Mouse (Mus musculus) spleen, adult 2 months (tissue): ENCODE measurements around the gene Golga2. TPM values are rescaled to one million over a fixed set of nuclear protein-coding genes. Genes with fewer than 3 reads are reported as not detected.

Experiments used
- DNase-seq, 2 experiments: peaks; one replicate each; pipeline versions ENCODE4 v3.0.0 to v3.0.0-alpha.2; 2012 to 2021; ENCODE audit warnings: low spot score in 2 of 2, low read depth in 1 of 2
- H3K27ac ChIP-seq: fragments of 200-500 bp; 2 replicates; pipeline ENCODE4 v1.5.1; 2012; ENCODE audit warnings: low read length, inconsistent platforms; ENCODE audit not compliant: insufficient read depth
- H3K27me3 ChIP-seq: fragments of 200-500 bp; 2 replicates; pipeline ENCODE4 v1.6.1; 2012; ENCODE audit warnings: mild to moderate bottlenecking, moderate library complexity, low read length, inconsistent platforms; ENCODE audit not compliant: control insufficient read depth, insufficient read depth
- H3K36me3 ChIP-seq: fragments of 200-500 bp; 2 replicates; pipeline ENCODE4 v1.6.1; 2012; ENCODE audit warnings: mild to moderate bottlenecking, low read length, inconsistent platforms; ENCODE audit not compliant: control insufficient read depth, insufficient read depth
- H3K4me1 ChIP-seq: fragments of 200-500 bp; 2 replicates; pipeline ENCODE4 v1.6.1; 2011; ENCODE audit warnings: inconsistent platforms; ENCODE audit not compliant: control insufficient read depth, insufficient read depth, insufficient read length
- H3K4me3 ChIP-seq: fragments of 200-500 bp; 2 replicates; pipeline ENCODE4 v1.5.1; 2011; ENCODE audit warnings: mild to moderate bottlenecking, inconsistent platforms; ENCODE audit not compliant: insufficient read depth, insufficient read length; ENCODE audit errors: extremely low read depth
- CTCF ChIP-seq: fragments of 200-500 bp; IDR thresholded peaks from 2 replicates; pipeline ENCODE4 v1.5.1; 2011; ENCODE audit warnings: mild to moderate bottlenecking, inconsistent platforms; ENCODE audit not compliant: insufficient read depth, insufficient read length, insufficient replicate concordance; ENCODE audit errors: extremely low read depth
- POLR2A ChIP-seq: fragments of 200-500 bp; IDR thresholded peaks from 2 replicates; pipeline ENCODE4 v1.6.1; 2011; ENCODE audit warnings: low read depth, low read length, inconsistent platforms
- whole genome bisulfite sequencing: fragments of 180-500 bp; shearing (Covaris S2); methylation state at CpG from one replicate; pipeline ENCODE4 v1.1.7; 2018; 5-methylcytosine and 5-hydroxymethylcytosine counted together
- polyA plus RNA-seq: library from polyadenylated mRNA; depleted of rRNA; stranded (reverse); fragments of >200 nt; gene quantifications from 2 replicates; pipeline ENCODE4 v1.2.3, GENCODE M21; 2012

Golga2 gene
- polyA plus RNA-seq, 1 experiment: 21.4 TPM

DNA sequence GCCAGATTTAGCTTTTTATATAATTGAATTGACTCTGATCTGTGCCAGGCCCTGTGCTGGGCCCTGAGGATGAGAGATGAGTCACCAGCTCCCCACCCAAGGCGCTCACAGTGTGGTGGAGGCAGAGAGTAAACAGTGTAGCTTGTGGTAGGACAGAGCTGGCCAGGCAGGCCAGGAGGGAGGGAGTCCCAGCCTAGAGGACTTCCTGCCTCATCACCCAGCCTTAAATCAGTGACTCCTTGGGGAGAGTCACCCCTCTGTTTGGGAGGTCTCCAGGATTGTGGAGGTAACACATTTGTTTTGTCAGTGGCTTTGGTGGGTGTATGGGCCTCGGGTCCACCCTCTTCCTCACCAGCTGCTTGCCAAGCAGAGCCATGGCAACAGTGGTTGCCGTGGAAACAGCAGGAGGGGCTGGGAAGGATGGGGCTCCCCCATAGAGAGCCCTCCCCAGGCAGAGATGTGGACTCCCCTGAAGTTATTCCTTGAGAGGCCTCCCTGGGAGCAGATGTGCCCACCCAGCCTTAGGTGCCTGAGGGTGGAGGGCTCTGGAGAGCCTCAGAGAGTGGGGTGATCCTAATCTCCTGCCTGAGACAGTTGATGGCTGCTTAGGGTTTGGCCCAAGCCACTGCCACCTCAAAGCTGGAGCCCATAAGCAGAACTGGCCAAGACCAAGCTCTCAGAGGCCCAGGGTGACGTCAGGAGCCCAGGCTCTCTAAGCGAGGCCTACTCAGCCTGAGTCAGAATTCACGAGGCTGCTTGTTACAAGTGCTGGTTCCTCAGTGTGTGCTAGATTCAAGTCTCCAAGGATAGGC, 55.6 kb downstream of the Golga2 start:
- WGBS: 73% methylated on average over 6 of the region's 6 CpGs
- TF ChIP-seq CTCF: no peak
- no peak for TF ChIP-seq POLR2A

DNA sequence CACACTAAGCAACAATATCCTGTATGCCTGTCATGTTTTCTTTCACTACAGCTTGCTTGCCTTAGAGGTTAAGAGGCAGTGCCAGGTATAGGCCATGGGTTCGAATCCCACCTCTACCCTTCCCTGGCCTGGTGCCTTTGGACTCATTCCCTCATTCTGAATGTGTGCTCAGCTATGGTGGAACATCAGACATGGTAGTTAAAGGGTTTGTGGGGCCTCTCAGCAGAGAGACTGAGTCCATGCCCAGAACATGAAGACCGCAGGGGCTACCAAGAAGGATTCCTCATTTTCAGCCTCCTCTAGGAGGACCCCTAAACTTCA, 56.1 kb downstream of the Golga2 start:
- TF ChIP-seq CTCF (no peak), POLR2A (no peak)
- 97% methylated on average over 2 of the region's 2 CpGs for WGBS
- Histone ChIP-seq H3K27ac (no peak overlapping the region), H3K4me3 (no peak overlapping the region), H3K4me1 (no peaks in the 10 kb centered on the region), H3K27me3 (no peaks in the 10 kb centered on the region), H3K36me3 (no peaks in the 10 kb centered on the region)
- no peak for DNase-seq

More for the DNA sequence above, 55.6 kb downstream of the Golga2 start:
- no peaks in the 10 kb centered on the region for H3K27me3 ChIP-seq
- no peaks in the 10 kb centered on the region for H3K4me1 ChIP-seq
- no peak overlapping the region for H3K4me3 ChIP-seq
- H3K27ac ChIP-seq: no peak overlapping the region
- DNase-seq: no peak
- H3K36me3 ChIP-seq: no peaks in the 10 kb centered on the region

DNA sequence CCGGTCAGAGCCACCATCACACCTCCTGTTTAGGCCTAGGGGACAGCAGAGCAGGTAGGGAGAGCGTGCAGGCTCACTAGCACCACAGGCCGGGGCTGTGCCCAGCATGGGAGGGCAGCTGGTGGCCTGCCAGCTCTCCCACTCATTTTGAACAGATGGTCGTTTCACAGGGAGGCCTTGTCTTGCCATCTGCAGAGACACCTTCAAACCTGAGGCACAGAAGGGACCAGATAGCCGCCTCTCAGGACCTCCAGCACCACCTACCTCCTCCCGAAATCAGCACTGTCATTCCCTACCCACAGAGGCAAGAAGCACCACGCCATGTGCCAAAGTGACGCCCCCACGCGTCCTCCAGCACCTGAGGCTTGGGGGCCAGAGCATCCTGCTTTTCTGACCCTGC, 56.9 kb downstream of the Golga2 start:
- Histone ChIP-seq H3K27me3 (no peaks in the 10 kb centered on the region), H3K4me3 (no peak overlapping the region), H3K27ac (no peak overlapping the region), H3K36me3 (no peaks in the 10 kb centered on the region), H3K4me1 (no peaks in the 10 kb centered on the region)
- TF ChIP-seq POLR2A (no peak), CTCF (no peak)
- no peak for DNase-seq
- WGBS: 73% methylated on average over 10 of the region's 10 CpGs

DNA sequence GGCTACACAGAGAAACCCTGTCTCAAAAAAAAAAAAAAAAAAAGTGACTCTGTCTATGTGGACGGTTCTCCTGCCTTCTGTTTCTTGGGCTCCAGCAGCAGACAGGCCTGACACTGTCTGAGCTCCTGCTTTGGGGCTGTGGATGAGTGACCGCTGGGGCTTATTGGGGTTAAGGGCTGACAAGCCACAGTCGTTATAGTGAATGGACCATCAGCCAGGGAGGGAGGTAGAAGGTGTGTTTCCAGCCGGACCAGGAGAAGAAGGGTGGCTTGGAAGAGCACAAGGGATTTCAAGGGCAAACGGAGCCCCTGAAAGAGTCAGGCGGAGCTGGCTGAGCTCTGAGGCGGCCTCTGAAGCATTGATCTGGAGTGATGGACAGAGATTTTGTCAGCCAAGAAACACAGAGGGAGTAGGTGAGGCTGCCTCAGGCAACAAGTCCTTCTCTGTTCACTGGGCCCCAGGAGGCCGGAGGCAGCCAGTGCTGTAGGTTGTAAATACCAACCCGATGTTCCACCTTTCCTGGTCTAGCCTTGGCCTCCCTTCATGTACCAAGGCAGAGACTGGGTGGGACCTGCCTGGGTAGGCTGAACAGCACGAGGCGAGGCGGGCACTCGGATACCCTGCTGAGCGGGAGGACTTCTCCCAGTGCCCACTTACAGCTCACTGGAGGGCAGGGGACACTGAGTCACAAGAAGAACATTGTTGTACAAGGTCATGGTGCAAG, 57.6 kb downstream of the Golga2 start:
- H3K27me3 ChIP-seq: no peaks in the 10 kb centered on the region
- WGBS: 80% methylated on average over 14 of the region's 14 CpGs
- H3K36me3 ChIP-seq: no peaks in the 10 kb centered on the region
- H3K4me1 ChIP-seq: no peaks in the 10 kb centered on the region
- no peak overlapping the region for H3K27ac ChIP-seq
- TF ChIP-seq CTCF: no peak
- no peak for TF ChIP-seq POLR2A
- no peak for DNase-seq
- H3K4me3 ChIP-seq: no peak overlapping the region

DNA sequence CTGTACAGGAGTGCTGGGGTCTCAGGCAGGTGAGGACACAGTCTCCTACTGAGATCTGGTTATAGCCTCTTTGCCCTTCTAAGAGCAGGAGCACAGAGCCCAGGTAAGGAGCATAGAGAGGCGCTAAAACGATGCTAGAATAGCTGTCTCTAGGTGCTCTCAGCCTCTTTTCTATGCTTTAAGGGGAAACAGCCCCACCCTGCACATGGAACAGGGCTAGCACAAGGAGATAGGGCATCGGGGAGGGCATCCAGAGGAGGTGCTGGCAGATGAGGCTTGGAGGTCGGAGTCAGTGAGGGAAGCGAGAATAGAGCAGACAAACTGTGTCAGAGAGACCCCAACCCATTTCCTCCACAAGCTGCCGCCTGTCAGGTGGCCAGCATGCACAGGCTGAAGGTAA, 59.8 kb downstream of the Golga2 start:
- TF ChIP-seq POLR2A (no peak), CTCF (no peak)
- Histone ChIP-seq H3K27ac (no peak overlapping the region), H3K4me3 (no peak overlapping the region), H3K36me3 (no peaks in the 10 kb centered on the region), H3K27me3 (0 out of 2 replicates have a peak, but pooled peaks cover 1% of the 10 kb centered on the region), H3K4me1 (no peaks in the 10 kb centered on the region)
- 79% methylated on average over 6 of the region's 6 CpGs for WGBS
- no peak for DNase-seq

DNA sequence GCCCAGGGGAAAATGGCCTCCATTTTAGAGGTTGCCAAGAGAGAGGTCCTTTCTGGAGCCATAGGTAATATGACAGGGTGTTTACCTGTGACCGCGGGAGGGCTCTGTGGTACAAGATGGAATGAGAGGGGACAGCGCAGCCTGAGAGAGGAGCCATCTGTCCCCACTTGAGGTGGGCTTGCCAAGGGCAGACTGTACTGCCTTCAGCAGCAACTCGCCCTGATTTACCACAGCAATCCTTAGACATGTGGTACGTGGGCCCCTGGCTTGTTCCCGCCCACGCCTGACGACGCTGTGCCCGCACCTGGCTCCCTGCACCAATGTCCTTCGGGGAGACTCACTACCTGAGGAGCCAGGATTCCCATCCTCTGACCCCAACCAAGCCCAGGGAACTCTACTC, 61.1 kb downstream of the Golga2 start:
- H3K4me3 ChIP-seq: no peak overlapping the region
- peaks cover 5% of the 10 kb centered on the region; the same call in 1 of the 2 replicates for H3K4me1 ChIP-seq
- peaks cover 10% of the 10 kb centered on the region for H3K27me3 ChIP-seq
- H3K36me3 ChIP-seq: no peaks in the 10 kb centered on the region
- H3K27ac ChIP-seq: no peak overlapping the region
- 82% methylated on average over 11 of the region's 11 CpGs for WGBS
- no peak for DNase-seq
- no peak for TF ChIP-seq POLR2A
- TF ChIP-seq CTCF: no peak
